Mouse (Mus musculus) spleen, embryonic (tissue): ENCODE measurements around the gene Hk1.

ENCODE experiments used
- CTCF ChIA-PET: fragments of 350-600 bp; sonication (Branson Sonifier 250); formaldehyde crosslinking; loops from one replicate; lab custom pipeline; 2022; lab: Charles Lee

Hk1 gene

DNA sequence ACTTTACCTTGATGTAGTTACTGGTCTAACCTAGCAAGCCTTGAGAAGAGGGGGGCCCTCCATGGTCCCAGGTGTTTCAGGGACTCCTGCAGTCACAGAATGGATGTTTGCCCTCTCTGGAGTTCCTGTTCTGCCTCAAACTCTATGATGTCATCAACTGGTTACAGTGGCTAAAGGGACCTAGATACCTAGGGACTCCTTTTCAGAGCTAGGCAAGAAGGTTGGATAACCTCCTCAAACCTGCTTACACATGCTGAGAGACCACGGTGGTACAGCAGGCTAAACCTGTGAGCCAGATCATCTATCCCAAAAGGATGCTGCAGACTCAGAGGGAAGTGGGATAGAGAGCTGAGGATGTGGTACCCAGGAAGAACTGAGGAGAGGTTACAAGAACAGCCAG lies at the start of gene Hk1:
TSS of gene Hk1 (minus strand) at position 101 of the 400 bp plus-strand sequence.
- CTCF ChIA-PET = interaction anchor here (0.5 to 0.7 kb wide), 2 partner anchors 307 to 1048 kb away, joined by 3 to 10 read pairs; no protein-coding TSS in a partner anchor

GRCm38 (mm10) chr10:62425081-62425871 lies 45.6 kb upstream of the Hk1 start:
- CTCF ChIA-PET = no interaction called here

DNA sequence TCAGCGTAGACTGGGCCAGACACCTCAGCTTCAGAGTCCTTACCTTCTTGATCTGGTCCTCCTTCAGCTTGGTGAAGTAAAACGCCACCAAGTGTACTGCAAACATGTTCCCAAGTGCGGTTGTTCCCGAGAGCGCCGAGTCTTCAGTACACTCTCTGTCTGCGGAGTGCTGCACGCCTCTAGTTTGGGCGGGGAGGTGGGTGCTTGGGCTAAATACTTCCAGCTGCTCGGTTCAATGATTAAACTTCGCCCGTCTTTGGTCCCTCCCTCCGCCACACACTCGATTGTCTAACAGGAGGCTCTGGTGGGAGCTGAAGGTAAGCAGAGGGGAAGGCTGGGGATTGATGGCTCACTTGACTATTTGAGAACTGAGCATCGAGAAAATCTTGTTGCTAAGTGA lies 42.5 kb upstream of the Hk1 start, which contains the start of gene Hkdc1:
TSS of gene Hkdc1 (minus strand) at position 237 of the 400 bp plus-strand sequence.
- CTCF ChIA-PET = no interaction called here

DNA sequence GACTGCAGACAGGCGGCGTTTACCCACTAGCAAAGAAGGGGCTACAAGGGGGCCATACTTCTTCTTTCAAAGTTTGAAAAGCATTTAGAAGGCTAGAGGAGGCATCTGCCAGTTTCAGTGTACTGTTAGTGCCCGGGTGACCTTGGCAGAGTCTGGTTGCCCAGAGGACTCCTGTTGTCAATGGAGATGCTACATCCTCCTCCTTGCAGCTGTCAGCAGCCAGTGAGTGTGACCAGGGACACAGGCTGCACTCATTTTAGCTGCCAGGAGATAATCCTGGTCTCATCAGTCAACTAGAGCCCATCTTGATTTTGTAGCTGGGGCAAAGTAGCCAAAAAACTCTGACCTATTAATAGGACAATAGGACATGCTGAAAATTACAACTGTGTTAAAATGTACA lies 41.4 kb upstream of the Hk1 start:
- CTCF ChIA-PET = no interaction called here

DNA sequence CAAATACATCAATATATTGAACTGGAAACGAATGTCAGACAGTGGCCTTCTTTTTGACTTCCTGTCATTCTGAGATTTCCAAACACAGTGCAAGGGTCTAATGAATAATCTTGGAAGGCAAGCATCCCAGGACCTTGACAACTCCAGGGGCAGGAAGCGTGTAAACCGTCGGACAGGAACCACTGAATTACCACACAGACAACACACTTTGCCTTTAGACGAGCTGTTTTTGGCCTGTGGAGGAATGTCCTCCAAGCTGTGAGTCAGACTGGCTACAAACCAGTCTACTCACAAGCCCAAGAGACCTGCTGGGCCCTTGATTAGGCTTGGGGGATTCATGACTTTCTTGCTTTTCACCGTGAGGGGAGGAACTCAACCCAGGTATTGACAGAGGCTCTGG lies 40.7 kb upstream of the Hk1 start:
- CTCF ChIA-PET = no interaction called here

- CTCF ChIA-PET = no interaction called here
Measured at GRCm38 (mm10) chr10:62419422-62419821, 39.7 kb upstream of the Hk1 start.

GRCm38 (mm10) chr10:62418831-62419356 lies 39.2 kb upstream of the Hk1 start:
- CTCF ChIA-PET = no interaction called here

GRCm38 (mm10) chr10:62413606-62413982 lies 33.9 kb upstream of the Hk1 start:
- CTCF ChIA-PET = no interaction called here

DNA sequence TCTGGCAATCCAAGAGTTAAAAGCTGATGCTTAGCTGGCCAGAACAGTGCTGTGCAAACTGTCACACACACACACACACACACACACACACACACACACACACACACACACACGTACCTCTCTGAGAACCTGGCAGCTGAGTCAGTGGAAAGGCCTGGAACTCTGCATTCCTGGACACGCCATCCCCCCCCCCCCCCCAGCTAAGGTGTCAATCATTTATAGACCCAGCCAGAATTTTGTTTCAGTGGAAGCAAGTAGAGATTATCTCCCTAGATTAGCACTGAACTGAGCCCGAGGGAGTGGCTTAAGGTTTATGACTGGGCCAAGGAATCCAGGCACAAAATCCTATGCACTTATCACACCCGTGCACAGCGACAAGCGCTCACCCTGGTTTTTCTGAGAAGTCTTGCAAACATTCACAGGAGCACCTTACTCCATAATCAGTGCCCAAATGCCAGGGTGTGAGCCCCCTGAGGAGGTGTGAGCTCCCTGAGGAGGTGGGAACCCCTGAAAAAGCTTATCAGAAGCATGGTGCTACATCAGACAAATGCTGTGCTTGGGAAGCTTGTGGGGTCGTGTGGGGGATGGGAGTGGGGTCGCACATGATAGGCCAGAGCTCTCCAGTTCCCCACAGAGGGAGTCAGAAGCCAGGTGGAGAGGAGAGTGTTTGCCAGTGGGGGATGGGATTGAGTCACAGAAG lies 33.3 kb upstream of the Hk1 start:
- CTCF ChIA-PET = no interaction called here

DNA sequence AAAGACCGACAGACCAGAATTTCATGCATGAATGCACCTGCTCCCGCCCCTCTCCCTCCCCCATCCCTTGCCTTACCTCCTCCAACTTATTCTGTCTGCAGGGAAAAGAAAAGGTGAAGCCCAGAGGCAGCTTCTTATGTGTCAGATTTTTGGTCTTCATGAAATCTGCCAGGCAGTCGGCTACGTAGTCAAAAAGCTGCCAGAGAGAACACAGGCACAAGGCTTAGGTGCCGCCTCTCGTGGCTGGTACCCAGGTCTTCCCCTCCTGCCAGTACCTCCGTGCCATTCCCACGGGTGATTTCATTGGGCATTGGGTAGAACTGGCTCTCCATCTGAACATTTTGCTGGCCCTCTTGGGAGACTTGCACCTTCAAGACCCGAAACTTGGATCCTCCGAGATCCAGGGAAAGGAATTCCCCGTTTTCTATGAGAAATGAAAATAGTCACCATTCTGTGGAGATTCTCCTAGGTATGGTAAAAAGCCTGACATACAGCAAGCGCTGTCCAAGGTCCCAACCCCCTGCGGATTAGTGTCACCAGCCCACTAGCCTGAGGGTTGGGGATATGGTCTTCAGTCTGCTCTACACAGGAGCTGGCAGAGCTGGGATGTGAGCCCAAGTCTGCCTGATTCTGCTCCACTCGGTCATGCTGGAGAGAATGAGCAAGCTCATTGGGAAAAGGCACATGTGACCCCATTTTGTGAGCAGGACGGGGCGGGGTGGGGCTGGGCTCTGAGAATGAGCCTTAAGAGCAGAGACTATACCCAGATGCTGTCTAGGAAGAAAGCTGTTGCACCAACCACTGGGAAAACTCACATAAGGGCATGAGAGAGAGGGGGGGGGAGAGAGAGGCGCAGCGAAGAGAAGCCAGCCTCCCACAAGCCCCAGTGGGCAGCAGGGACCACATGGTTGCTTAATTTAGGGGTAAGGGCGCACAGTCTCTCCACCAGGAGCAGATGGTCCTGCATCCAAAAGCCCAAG lies 32.0 kb upstream of the Hk1 start:
- CTCF ChIA-PET = interaction anchor here (0.7 kb wide), 1 partner anchor 672 kb away, joined by 10 read pairs; no protein-coding TSS in a partner anchor

GRCm38 (mm10) chr10:62410943-62411342 lies 31.2 kb upstream of the Hk1 start:
- CTCF ChIA-PET = no interaction called here

- CTCF ChIA-PET = no interaction called here
Measured at GRCm38 (mm10) chr10:62404901-62405300, 25.2 kb upstream of the Hk1 start.

GRCm38 (mm10) chr10:62401641-62402111 lies 22.0 kb upstream of the Hk1 start:
- CTCF ChIA-PET = no interaction called here

DNA sequence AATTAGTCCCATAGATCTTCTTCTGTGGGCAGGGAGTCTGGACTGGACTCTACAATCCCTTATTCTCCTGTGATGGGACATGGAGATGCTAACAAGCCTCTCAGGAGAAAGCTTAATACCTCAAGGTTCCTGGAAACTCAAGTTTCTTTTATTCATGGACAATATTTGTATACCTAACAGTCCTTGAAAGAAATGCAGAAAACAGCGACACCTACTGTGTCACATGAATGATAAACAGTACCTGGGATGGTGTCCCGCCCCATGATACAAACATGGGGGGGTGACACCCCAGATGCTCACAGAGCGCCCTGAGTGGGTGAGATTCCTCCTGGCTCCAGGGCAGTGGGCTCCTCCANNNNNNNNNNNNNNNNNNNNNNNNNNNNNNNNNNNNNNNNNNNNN lies 3.3 kb upstream of the Hk1 start:
- CTCF ChIA-PET = no interaction called here

GRCm38 (mm10) chr10:62380936-62381335 lies 1.2 kb upstream of the Hk1 start:
- CTCF ChIA-PET = interaction anchor here (0.6 kb wide), 1 partner anchor 67 kb away, joined by 8 read pairs; no protein-coding TSS in a partner anchor

DNA sequence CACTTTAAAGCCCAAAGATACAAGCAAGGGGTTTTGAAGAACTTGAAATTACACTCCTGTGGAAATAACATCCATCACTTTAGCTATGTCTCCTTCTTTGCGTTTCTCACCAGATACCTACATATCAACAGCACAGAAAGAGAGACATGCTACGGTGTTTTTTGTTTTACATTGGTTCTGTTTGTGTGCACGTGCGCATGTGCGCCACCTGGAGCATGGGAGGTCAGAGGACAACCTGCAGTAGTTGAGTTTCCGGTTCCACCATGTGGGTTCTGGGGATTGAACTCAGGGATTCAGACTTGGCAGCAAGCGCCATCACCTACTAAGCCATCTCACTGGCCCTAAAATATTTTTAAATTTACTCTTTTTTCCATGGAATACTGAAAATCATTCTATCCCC lies 20.9 kb downstream of the Hk1 start:
- CTCF ChIA-PET = no interaction called here

DNA sequence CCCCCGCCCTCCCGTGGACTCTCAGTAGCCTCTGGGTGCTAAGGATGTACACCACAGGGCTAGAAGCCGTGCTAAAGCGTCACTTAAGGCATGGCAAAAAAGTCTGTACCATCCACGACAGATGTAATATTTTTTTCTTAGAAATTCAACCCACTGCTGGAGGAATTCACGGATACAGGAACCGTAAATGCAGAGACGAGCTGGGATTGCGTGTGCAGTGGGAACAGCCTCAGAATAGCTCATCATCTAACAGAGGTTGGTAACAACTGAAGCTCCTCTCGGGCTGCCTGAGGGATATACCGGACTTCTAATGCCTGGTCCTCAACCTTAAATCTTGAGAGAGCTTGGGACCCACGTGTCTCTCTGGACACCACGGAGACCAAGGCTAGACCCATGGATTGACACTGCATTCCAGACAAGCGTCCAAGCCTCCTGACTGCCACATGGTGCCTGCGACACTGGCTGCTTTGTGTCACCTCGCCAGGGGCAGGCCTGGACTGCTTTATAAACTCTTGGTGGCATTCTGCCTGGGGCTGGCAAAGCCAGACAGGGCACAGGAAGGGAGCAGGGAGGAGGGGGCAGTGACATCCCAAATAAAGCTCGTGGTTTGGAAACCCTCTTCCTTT lies 23.5 kb downstream of the Hk1 start:
- CTCF ChIA-PET = no interaction called here

DNA sequence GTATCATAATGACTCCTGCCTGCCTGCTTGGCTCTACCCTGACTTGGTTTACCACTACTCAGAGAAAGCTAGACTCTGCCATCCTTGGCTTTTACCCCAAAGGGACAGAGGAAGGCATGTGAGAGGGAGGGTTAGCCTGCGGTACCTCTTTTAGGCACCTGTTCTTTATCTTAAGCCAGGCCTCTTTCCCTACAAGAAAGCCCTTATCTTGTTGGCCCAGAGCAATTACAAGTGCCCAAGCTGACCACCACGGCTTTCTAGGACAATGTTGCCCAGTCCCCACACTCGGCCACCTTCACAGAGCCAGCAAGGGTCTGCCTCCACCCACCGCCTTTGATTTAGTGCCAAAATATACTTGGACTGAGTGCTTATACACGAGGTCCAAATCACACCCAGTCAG lies 34.6 kb downstream of the Hk1 start:
- CTCF ChIA-PET = no interaction called here

DNA sequence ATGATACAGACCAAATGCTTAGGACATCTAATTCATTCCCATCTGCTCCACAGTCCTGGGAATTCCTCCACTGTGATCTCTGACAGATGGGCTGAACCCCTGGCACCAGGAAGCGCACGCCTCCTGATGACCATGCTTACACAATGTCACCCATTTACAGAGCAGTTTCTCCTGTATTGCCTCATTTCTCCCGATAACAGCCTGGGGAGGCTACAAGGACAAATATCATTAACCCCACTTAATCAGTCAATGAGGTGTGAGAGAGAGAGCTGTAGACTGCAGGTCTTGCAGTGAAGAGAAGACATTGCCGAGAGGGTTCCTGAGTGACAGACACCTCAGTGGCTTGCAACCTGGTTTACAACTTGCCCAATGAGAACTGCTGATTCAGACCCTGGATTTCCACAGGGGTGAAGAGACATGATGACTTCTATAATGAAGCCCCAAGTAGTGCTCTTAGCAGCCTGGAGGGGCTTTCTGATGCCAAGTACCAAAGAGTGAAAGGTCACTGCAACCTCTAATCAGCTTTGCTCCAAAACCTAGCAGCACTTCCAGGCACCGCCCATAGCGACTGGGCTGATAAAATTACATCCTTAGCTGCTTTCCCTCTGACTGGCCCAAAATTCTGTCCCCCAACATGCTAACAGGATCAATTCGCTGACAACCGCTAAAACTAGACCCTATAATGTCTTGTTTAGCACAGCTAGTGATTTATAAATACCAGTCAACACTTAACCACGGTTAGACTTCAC lies 35.5 kb downstream of the Hk1 start:
- CTCF ChIA-PET = no interaction called here

DNA sequence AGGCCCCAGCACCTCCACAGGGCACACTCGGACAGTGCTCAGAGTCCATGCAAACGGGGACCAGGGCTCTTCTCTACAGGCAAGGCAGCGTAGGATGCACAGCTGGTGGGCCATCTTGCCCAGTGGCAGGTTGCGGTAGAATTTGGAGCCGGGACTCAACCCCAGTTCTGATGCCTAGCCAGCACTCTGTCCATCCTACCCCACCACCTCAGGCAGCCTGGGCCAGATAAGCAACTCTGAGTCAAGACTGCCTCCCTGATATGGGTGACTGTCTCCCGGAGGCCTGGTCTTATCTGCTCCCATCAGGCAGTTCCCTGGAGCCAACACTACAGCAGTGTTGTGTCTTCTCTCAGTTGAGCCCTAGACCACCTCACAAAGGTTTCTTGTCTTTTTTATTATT lies 37.2 kb downstream of the Hk1 start:
- CTCF ChIA-PET = no interaction called here
